Mouse (Mus musculus): ENCODE measurements at regions not wholly inside any gene's neighbourhood (a gene's known extent, or its start where the extent isn't known, plus 50 kb on each side); places are given as distances from the start of the nearest gene placed in this dataset.
"Not testable (repeated sequence)": the region's sequence is repeated elsewhere in the genome, so short reads cannot be mapped to it uniquely, and the experiment has no call there.

DNA sequence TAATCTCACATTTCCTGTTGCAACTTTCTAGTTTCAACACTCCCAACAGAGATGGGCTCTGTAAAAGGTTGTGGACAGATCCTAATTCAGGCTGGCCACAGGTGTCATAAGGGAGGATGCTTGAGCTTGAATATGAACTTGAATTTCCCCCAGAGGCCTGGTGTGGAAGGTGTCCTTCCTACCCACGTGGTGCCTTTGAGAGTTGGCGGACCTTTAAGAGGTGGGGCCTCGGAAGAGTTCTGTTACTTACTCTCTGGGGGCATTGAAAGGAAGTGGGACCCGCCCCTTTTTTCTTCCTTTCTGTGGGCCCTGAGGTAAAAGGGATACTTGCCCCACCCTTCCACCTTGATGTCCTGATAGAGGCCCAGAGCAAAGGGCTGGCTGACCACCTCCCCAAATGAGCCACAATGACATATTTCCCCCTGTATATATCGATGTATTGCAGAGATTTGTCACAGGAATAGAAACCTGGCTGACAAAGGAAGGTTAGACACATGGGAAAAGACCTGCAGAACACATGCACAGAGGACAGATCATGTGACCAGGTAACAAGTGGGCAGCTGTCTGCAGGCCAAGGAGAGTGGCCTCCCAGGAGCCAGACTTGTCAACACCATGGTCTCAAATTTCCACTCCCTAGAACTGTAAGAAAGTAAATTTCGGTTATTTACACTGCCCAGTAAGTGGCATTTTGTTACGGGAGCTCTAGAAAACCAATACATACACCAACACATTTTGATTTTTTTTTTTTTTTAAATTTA is 84.2 kb upstream of the Klf13 start:
- 55% methylated on average over 7 of the region's 7 CpGs for WGBS
- H3K9ac ChIP-seq = no peak overlapping the region
- H3K9me3 ChIP-seq = no peaks in the 10 kb centered on the region
- H3K27ac ChIP-seq = no peak overlapping the region
- H3K4me2 ChIP-seq = no peak overlapping the region
- ATAC-seq (ENCODE audit: insufficient read depth, low FRiP score, low read depth) = no peak
- H3K36me3 ChIP-seq = no peaks in the 10 kb centered on the region
- no peaks in the 10 kb centered on the region for H3K27me3 ChIP-seq (replicated peaks)
- H3K4me3 ChIP-seq (replicated peaks) = no peak overlapping the region
- 0 out of 2 replicates have a peak, but pooled peaks cover 5% of the 10 kb centered on the region for H3K4me1 ChIP-seq

GRCm38 (mm10) chr7:64021241-64022108 is 82.8 kb upstream of the Klf13 start:
- H3K27ac ChIP-seq = no peak overlapping the region
- H3K36me3 ChIP-seq = no peaks in the 10 kb centered on the region
- ATAC-seq (ENCODE audit: insufficient read depth, low FRiP score, low read depth) = peak; percentile 32; the same call in 1 of the 2 replicates
- H3K9ac ChIP-seq = no peak overlapping the region
- no peak overlapping the region for H3K4me3 ChIP-seq (replicated peaks)
- 62% methylated on average over 9 of the region's 9 CpGs for WGBS
- no peaks in the 10 kb centered on the region for H3K9me3 ChIP-seq
- no peak overlapping the region for H3K4me2 ChIP-seq
- 0 out of 2 replicates have a peak, but pooled peaks cover 5% of the 10 kb centered on the region for H3K4me1 ChIP-seq
- no peaks in the 10 kb centered on the region for H3K27me3 ChIP-seq (replicated peaks)

DNA sequence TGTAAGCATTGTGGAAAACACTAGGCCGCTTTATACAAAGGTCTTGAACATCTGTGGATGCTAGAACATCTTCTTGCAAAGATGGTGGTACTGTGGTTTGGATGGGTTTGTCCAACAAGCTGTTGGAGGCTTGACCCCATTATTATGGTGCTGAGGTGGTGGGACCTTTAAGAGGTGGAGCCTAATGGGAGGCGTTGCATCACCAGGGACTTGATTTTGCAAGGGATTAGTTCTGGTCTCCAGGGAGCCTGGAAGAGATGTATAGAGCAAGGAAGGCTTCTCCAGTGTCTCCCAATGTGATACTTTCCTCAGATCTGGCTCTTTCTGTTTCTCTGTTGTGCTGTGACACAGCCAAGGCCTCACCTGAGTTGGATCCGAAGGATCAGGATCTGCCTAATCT is 79.4 kb upstream of the Klf13 start:
- WGBS = 72% methylated on average over 3 of the region's 3 CpGs
- H3K9me3 ChIP-seq = no peaks in the 10 kb centered on the region
- ATAC-seq (ENCODE audit: insufficient read depth, low FRiP score, low read depth) = no peak

GRCm38 (mm10) chr7:64016874-64017273 is 78.2 kb upstream of the Klf13 start:
- Histone ChIP-seq H3K4me3 (replicated peaks) (no peak overlapping the region), H3K27ac (no peak overlapping the region), H3K4me2 (no peak overlapping the region), H3K4me1 (0 out of 2 replicates have a peak, but pooled peaks cover 5% of the 10 kb centered on the region), H3K9ac (no peak overlapping the region), H3K27me3 (replicated peaks) (no peaks in the 10 kb centered on the region), H3K9me3 (no peaks in the 10 kb centered on the region), H3K36me3 (no peaks in the 10 kb centered on the region)
- 54% methylated on average over 3 of the region's 3 CpGs for WGBS
- no peak for ATAC-seq (ENCODE audit: insufficient read depth, low FRiP score, low read depth)

More for the DNA sequence above, 79.4 kb upstream of the Klf13 start:
- no peaks in the 10 kb centered on the region for H3K36me3 ChIP-seq
- no peak overlapping the region for H3K9ac ChIP-seq
- H3K4me3 ChIP-seq (replicated peaks) = no peak overlapping the region
- H3K27ac ChIP-seq = no peak overlapping the region
- no peak overlapping the region for H3K4me2 ChIP-seq
- H3K4me1 ChIP-seq = 0 out of 2 replicates have a peak, but pooled peaks cover 5% of the 10 kb centered on the region
- H3K27me3 ChIP-seq (replicated peaks) = no peaks in the 10 kb centered on the region

DNA sequence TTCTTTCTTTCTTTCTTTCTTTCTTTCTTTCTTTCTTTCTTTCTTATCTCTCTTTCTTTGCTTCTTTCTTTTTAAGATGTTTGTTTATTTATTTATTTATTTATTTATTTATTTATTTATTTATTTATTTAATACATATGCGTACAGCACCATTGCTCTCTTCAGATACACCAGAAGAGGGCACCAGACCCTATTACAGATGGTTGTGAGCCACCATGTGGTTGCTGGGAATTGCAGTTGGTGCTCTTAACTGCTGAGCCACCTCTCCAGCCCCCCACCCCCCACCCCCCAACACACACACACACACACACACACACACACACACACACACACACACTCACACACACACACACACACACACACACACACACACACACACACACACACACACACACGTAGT is 76.4 kb upstream of the Klf13 start:
- not testable (repeated sequence) for H3K9me3 ChIP-seq; H3K27ac ChIP-seq; H3K36me3 ChIP-seq; ATAC-seq (ENCODE audit: insufficient read depth, low FRiP score, low read depth); H3K4me3 ChIP-seq (replicated peaks); H3K27me3 ChIP-seq (replicated peaks); H3K9ac ChIP-seq; H3K4me2 ChIP-seq; H3K4me1 ChIP-seq
- 77% methylated on average over 2 of the region's 2 CpGs for WGBS

DNA sequence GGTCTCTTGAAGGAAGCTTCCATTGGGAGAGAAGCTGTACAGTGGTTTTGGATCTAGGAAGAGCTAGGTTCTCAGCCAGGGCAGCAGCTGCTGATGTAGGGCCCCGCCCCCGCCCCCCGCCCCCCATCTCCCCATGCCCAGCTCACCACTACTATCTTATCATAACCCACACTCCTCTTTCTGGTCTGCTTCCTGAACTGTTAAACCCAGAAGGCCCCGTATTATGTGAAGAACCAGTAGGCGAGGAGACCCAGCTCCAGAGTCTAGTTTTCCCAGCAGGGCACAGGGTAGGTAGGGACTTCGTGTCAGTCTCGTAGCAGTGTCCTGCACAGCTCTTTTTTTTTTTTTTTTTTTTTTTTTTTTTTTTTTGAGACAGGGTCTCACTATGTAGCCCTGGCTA is 75.5 kb upstream of the Klf13 start:
- no peak for ATAC-seq (ENCODE audit: insufficient read depth, low FRiP score, low read depth)
- no peak overlapping the region for H3K27ac ChIP-seq
- H3K36me3 ChIP-seq = no peaks in the 10 kb centered on the region
- H3K4me3 ChIP-seq (replicated peaks) = no peak overlapping the region
- no peak overlapping the region for H3K9ac ChIP-seq
- H3K27me3 ChIP-seq (replicated peaks) = no peaks in the 10 kb centered on the region
- no peak overlapping the region for H3K4me2 ChIP-seq
- H3K4me1 ChIP-seq = no peaks in the 10 kb centered on the region
- no peaks in the 10 kb centered on the region for H3K9me3 ChIP-seq
- 75% methylated on average over 7 of the region's 7 CpGs for WGBS

- Histone ChIP-seq H3K4me2 (no peak overlapping the region), H3K27me3 (replicated peaks) (no peaks in the 10 kb centered on the region), H3K36me3 (no peaks in the 10 kb centered on the region), H3K4me1 (no peaks in the 10 kb centered on the region), H3K9ac (no peak overlapping the region), H3K4me3 (replicated peaks) (no peak overlapping the region), H3K9me3 (no peaks in the 10 kb centered on the region), H3K27ac (no peak overlapping the region)
- no peak for ATAC-seq (ENCODE audit: insufficient read depth, low FRiP score, low read depth)
- 66% methylated on average over 5 of the region's 5 CpGs for WGBS
Observed at GRCm38 (mm10) chr7:64013023-64013547, 74.4 kb upstream of the Klf13 start.

DNA sequence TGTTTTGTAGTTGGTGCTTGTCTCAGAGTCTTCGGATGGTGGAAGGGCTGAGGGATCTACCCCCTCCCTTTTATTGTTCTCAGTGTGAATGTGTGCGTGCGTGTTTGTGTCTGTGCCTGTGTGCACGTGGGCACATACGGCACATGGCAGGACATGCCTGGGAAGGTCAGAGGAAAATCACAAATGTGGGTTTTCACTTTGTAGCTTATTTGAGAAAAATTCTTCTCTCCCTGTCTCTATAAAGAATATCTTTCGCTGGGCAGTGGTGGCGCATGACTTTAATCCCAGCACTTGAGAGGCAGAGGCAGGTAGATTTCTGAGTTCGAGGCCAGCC is 73.5 kb upstream of the Klf13 start:
- no peaks in the 10 kb centered on the region for H3K36me3 ChIP-seq
- ATAC-seq (ENCODE audit: insufficient read depth, low FRiP score, low read depth) = no peak
- H3K9me3 ChIP-seq = no peaks in the 10 kb centered on the region
- H3K27ac ChIP-seq = no peak overlapping the region
- no peaks in the 10 kb centered on the region for H3K27me3 ChIP-seq (replicated peaks)
- H3K4me1 ChIP-seq = no peaks in the 10 kb centered on the region
- H3K9ac ChIP-seq = no peak overlapping the region
- H3K4me2 ChIP-seq = no peak overlapping the region
- no peak overlapping the region for H3K4me3 ChIP-seq (replicated peaks)
- 81% methylated on average over 8 of the region's 8 CpGs for WGBS

- Histone ChIP-seq H3K27ac (no peak overlapping the region), H3K27me3 (replicated peaks) (no peaks in the 10 kb centered on the region), H3K4me2 (no peak overlapping the region), H3K36me3 (no peaks in the 10 kb centered on the region), H3K4me1 (no peaks in the 10 kb centered on the region), H3K9me3 (no peaks in the 10 kb centered on the region), H3K4me3 (replicated peaks) (no peak overlapping the region), H3K9ac (no peak overlapping the region)
- 53% methylated on average over 13 of the region's 13 CpGs for WGBS
- peak; percentile 41; the same call in 1 of the 2 replicates for ATAC-seq (ENCODE audit: insufficient read depth, low FRiP score, low read depth)
Observed at GRCm38 (mm10) chr7:64011563-64012267, 73.0 kb upstream of the Klf13 start.

- ATAC-seq (ENCODE audit: insufficient read depth, low FRiP score, low read depth) = no peak
- Histone ChIP-seq H3K27ac (no peak overlapping the region), H3K9me3 (no peaks in the 10 kb centered on the region), H3K4me1 (no peaks in the 10 kb centered on the region), H3K27me3 (replicated peaks) (no peaks in the 10 kb centered on the region), H3K4me3 (replicated peaks) (no peak overlapping the region), H3K9ac (no peak overlapping the region), H3K36me3 (no peaks in the 10 kb centered on the region), H3K4me2 (no peak overlapping the region)
- 61% methylated on average over 3 of the region's 3 CpGs for WGBS
Observed at GRCm38 (mm10) chr7:64010640-64011039, 71.9 kb upstream of the Klf13 start.

- no peaks in the 10 kb centered on the region for H3K4me1 ChIP-seq
- no peak overlapping the region for H3K9ac ChIP-seq
- WGBS = 67% methylated on average over 3 of the region's 3 CpGs
- H3K4me3 ChIP-seq (replicated peaks) = no peak overlapping the region
- no peak for ATAC-seq (ENCODE audit: insufficient read depth, low FRiP score, low read depth)
- no peak overlapping the region for H3K27ac ChIP-seq
- H3K27me3 ChIP-seq (replicated peaks) = no peaks in the 10 kb centered on the region
- no peak overlapping the region for H3K4me2 ChIP-seq
- H3K9me3 ChIP-seq = no peaks in the 10 kb centered on the region
- no peaks in the 10 kb centered on the region for H3K36me3 ChIP-seq
Observed at GRCm38 (mm10) chr7:64007766-64008165, 69.1 kb upstream of the Klf13 start.

Measured in stomach, embryonic 15.5 days (tissue).